Mouse (Mus musculus) stomach, embryonic 15.5 days (tissue): ENCODE measurements at regions not wholly inside any gene's neighbourhood (a gene's known extent, or its start where the extent isn't known, plus 50 kb on each side); places are given as distances from the start of the nearest gene placed in this dataset.

Source experiments
- ATAC-seq: fragments of 200-750 bp; cut with Nextera tagmentation; 2 replicates; pipeline ENCODE4 v1.8.0; 2017; ENCODE audit warnings: low read depth, moderate number of reproducible peaks, moderate TSS enrichment; ENCODE audit not compliant: insufficient read depth, low FRiP score
- H3K27ac ChIP-seq: fragments of 300-500 bp; sonication (generic); 2 replicates; pipeline ENCODE4 v1.5.1; 2015; ENCODE audit warnings: mild to moderate bottlenecking, inconsistent platforms
- H3K27me3 ChIP-seq: fragments of 300-500 bp; sonication (generic); replicated peaks from 2 replicates; pipeline ENCODE4 v1.6.1; 2015; ENCODE audit warnings: inconsistent platforms
- H3K36me3 ChIP-seq: fragments of 300-500 bp; sonication (generic); 2 replicates; pipeline ENCODE4 v1.6.1; 2015; ENCODE audit warnings: inconsistent platforms
- H3K4me1 ChIP-seq: fragments of 300-500 bp; sonication (generic); 2 replicates; pipeline ENCODE4 v1.6.1; 2015; ENCODE audit warnings: inconsistent platforms
- H3K4me2 ChIP-seq: fragments of 300-500 bp; sonication (generic); 2 replicates; pipeline ENCODE4 v1.6.1; 2015; ENCODE audit warnings: mild to moderate bottlenecking, inconsistent platforms
- H3K4me3 ChIP-seq: fragments of 300-500 bp; sonication (generic); replicated peaks from 2 replicates; pipeline ENCODE4 v1.5.1; 2015; ENCODE audit warnings: inconsistent platforms
- H3K9ac ChIP-seq: fragments of 300-500 bp; sonication (generic); 2 replicates; pipeline ENCODE4 v1.6.1; 2015; ENCODE audit warnings: inconsistent platforms
- H3K9me3 ChIP-seq: fragments of 300-500 bp; sonication (generic); 2 replicates; pipeline ENCODE4 v1.6.1; 2016; ENCODE audit warnings: inconsistent platforms
- WGBS: fragments of 180-500 bp; shearing (Covaris S2); methylation state at CpG from one replicate; pipeline ENCODE4 v1.1.7; 2015; 5-methylcytosine and 5-hydroxymethylcytosine counted together

GRCm38 (mm10) chr11:24682423-24682822, 604.6 kb downstream of the Bcl11a start:
- no peaks in the 10 kb centered on the region for H3K36me3 ChIP-seq
- H3K9ac ChIP-seq: no peak overlapping the region
- H3K4me3 ChIP-seq: no peak overlapping the region
- no peak overlapping the region for H3K4me2 ChIP-seq
- WGBS: 56% methylated on average over 4 of the region's 4 CpGs
- H3K27ac ChIP-seq: no peak overlapping the region
- H3K9me3 ChIP-seq: no peaks in the 10 kb centered on the region
- no peaks in the 10 kb centered on the region for H3K4me1 ChIP-seq
- H3K27me3 ChIP-seq: no peaks in the 10 kb centered on the region
- ATAC-seq: no peak

- 72% methylated on average over 16 of the region's 16 CpGs for WGBS
- H3K9me3 ChIP-seq: no peaks in the 10 kb centered on the region
- no peak overlapping the region for H3K9ac ChIP-seq
- H3K4me3 ChIP-seq: no peak overlapping the region
- H3K4me2 ChIP-seq: no peak overlapping the region
- H3K4me1 ChIP-seq: no peaks in the 10 kb centered on the region
- H3K36me3 ChIP-seq: no peaks in the 10 kb centered on the region
- H3K27me3 ChIP-seq: no peaks in the 10 kb centered on the region
- no peak overlapping the region for H3K27ac ChIP-seq
- no peak for ATAC-seq
These were observed 608.0 kb downstream of the Bcl11a start for GRCm38 (mm10) chr11:24685545-24686467.

- Histone ChIP-seq H3K27me3 (no peaks in the 10 kb centered on the region), H3K9me3 (no peaks in the 10 kb centered on the region), H3K4me1 (no peaks in the 10 kb centered on the region), H3K36me3 (no peaks in the 10 kb centered on the region), H3K9ac (no peak overlapping the region), H3K27ac (no peak overlapping the region), H3K4me2 (no peak overlapping the region), H3K4me3 (no peak overlapping the region)
- 79% methylated on average over 2 of the region's 2 CpGs for WGBS
- no peak for ATAC-seq
These were observed 610.4 kb downstream of the Bcl11a start for GRCm38 (mm10) chr11:24688160-24688782.

- Histone ChIP-seq H3K36me3 (no peaks in the 10 kb centered on the region), H3K27me3 (no peaks in the 10 kb centered on the region), H3K4me3 (no peak overlapping the region), H3K4me1 (no peaks in the 10 kb centered on the region), H3K9me3 (no peaks in the 10 kb centered on the region), H3K9ac (no peak overlapping the region), H3K4me2 (no peak overlapping the region), H3K27ac (no peak overlapping the region)
- WGBS: 41% methylated on average over 7 of the region's 7 CpGs
- ATAC-seq: no peak
These were observed 612.0 kb downstream of the Bcl11a start for GRCm38 (mm10) chr11:24689807-24690333.

- Histone ChIP-seq H3K27ac (no peak overlapping the region), H3K36me3 (no peaks in the 10 kb centered on the region), H3K27me3 (no peaks in the 10 kb centered on the region), H3K9me3 (no peaks in the 10 kb centered on the region), H3K4me3 (no peak overlapping the region), H3K4me1 (no peaks in the 10 kb centered on the region), H3K4me2 (no peak overlapping the region), H3K9ac (no peak overlapping the region)
- WGBS: 88% methylated on average over 6 of the region's 6 CpGs
- ATAC-seq: no peak
These were observed 616.1 kb downstream of the Bcl11a start for GRCm38 (mm10) chr11:24693926-24694325.

GRCm38 (mm10) chr11:24695010-24695720, 617.3 kb downstream of the Bcl11a start:
- H3K27ac ChIP-seq: no peak overlapping the region
- WGBS: 56% methylated on average over 5 of the region's 5 CpGs
- no peak for ATAC-seq
- no peaks in the 10 kb centered on the region for H3K9me3 ChIP-seq
- H3K4me3 ChIP-seq: no peak overlapping the region
- H3K4me1 ChIP-seq: no peaks in the 10 kb centered on the region
- H3K36me3 ChIP-seq: no peaks in the 10 kb centered on the region
- no peaks in the 10 kb centered on the region for H3K27me3 ChIP-seq
- H3K9ac ChIP-seq: no peak overlapping the region
- no peak overlapping the region for H3K4me2 ChIP-seq

- no peaks in the 10 kb centered on the region for H3K27me3 ChIP-seq
- H3K4me2 ChIP-seq: no peak overlapping the region
- no peaks in the 10 kb centered on the region for H3K9me3 ChIP-seq
- H3K36me3 ChIP-seq: no peaks in the 10 kb centered on the region
- ATAC-seq: no peak
- no peak overlapping the region for H3K27ac ChIP-seq
- WGBS: 44% methylated on average over 7 of the region's 7 CpGs
- no peak overlapping the region for H3K4me3 ChIP-seq
- no peaks in the 10 kb centered on the region for H3K4me1 ChIP-seq
- H3K9ac ChIP-seq: no peak overlapping the region
These were observed 618.7 kb downstream of the Bcl11a start for GRCm38 (mm10) chr11:24696561-24696960.

GRCm38 (mm10) chr11:24708790-24709189, 630.9 kb downstream of the Bcl11a start:
- ATAC-seq: no peak
- Histone ChIP-seq H3K9me3 (no peaks in the 10 kb centered on the region), H3K4me2 (no peak overlapping the region), H3K36me3 (no peaks in the 10 kb centered on the region), H3K4me1 (no peaks in the 10 kb centered on the region), H3K4me3 (no peak overlapping the region), H3K9ac (no peak overlapping the region), H3K27me3 (no peaks in the 10 kb centered on the region), H3K27ac (no peak overlapping the region)
- 82% methylated on average over 3 of the region's 3 CpGs for WGBS

- WGBS: 70% methylated on average over 12 of the region's 12 CpGs
- no peaks in the 10 kb centered on the region for H3K4me1 ChIP-seq
- no peaks in the 10 kb centered on the region for H3K9me3 ChIP-seq
- H3K27me3 ChIP-seq: no peaks in the 10 kb centered on the region
- H3K4me2 ChIP-seq: no peak overlapping the region
- no peak overlapping the region for H3K27ac ChIP-seq
- H3K4me3 ChIP-seq: no peak overlapping the region
- H3K36me3 ChIP-seq: no peaks in the 10 kb centered on the region
- H3K9ac ChIP-seq: no peak overlapping the region
- no peak for ATAC-seq
These were observed 638.9 kb downstream of the Bcl11a start for GRCm38 (mm10) chr11:24716539-24717287.

GRCm38 (mm10) chr11:24724259-24724937, 646.5 kb downstream of the Bcl11a start:
- no peak overlapping the region for H3K9ac ChIP-seq
- H3K27me3 ChIP-seq: no peaks in the 10 kb centered on the region
- no peak overlapping the region for H3K27ac ChIP-seq
- no peaks in the 10 kb centered on the region for H3K9me3 ChIP-seq
- no peaks in the 10 kb centered on the region for H3K36me3 ChIP-seq
- H3K4me2 ChIP-seq: no peak overlapping the region
- no peak for ATAC-seq
- WGBS: 70% methylated on average over 5 of the region's 5 CpGs
- H3K4me3 ChIP-seq: no peak overlapping the region
- no peaks in the 10 kb centered on the region for H3K4me1 ChIP-seq

GRCm38 (mm10) chr11:24726331-24726730, 648.5 kb downstream of the Bcl11a start:
- 55% methylated on average over 3 of the region's 3 CpGs for WGBS
- Histone ChIP-seq H3K36me3 (no peaks in the 10 kb centered on the region), H3K27me3 (no peaks in the 10 kb centered on the region), H3K4me2 (no peak overlapping the region), H3K27ac (no peak overlapping the region), H3K4me1 (no peaks in the 10 kb centered on the region), H3K9ac (no peak overlapping the region), H3K9me3 (no peaks in the 10 kb centered on the region), H3K4me3 (no peak overlapping the region)
- ATAC-seq: no peak
